Mouse (Mus musculus) kidney, adult 2 months (tissue): Measurements from ENCODE around the gene Adgrf3. TPM values are rescaled to one million over a fixed set of nuclear protein-coding genes. Genes with fewer than 3 reads are reported as not detected.
"Not testable (repeated sequence)": the region's sequence is repeated elsewhere in the genome, so short reads cannot be mapped to it uniquely, and the experiment has no call there.

ENCODE experiments used
- DNase-seq: peaks from one replicate; pipeline ENCODE4 v3.0.0; 2021
- H3K27ac ChIP-seq: fragments of 200-500 bp; 2 replicates; pipeline ENCODE4 v1.5.1; 2012; ENCODE audit warnings: low read depth, low read length, control low read depth, inconsistent platforms; ENCODE audit not compliant: insufficient read depth
- H3K27me3 ChIP-seq: fragments of 200-500 bp; replicated peaks from 2 replicates; pipeline ENCODE4 v1.6.1; 2012; ENCODE audit warnings: mild to moderate bottlenecking, moderate library complexity, low read length, inconsistent platforms; ENCODE audit not compliant: control insufficient read depth, insufficient read depth
- H3K36me3 ChIP-seq: fragments of 200-500 bp; 2 replicates; pipeline ENCODE4 v1.6.1; 2012; ENCODE audit warnings: mild to moderate bottlenecking, moderate library complexity, low read length, inconsistent platforms; ENCODE audit not compliant: control insufficient read depth, insufficient read depth
- H3K4me1 ChIP-seq: fragments of 200-500 bp; 2 replicates; pipeline ENCODE4 v1.6.1; 2011; ENCODE audit warnings: low read length; ENCODE audit not compliant: control insufficient read depth, insufficient read depth
- H3K4me3 ChIP-seq: fragments of 200-500 bp; 2 replicates; pipeline ENCODE4 v1.5.1; 2011; ENCODE audit warnings: mild to moderate bottlenecking, low read depth, low read length, control low read depth; ENCODE audit not compliant: insufficient read depth
- CTCF ChIP-seq: fragments of 200-500 bp; conservative IDR thresholded peaks from 2 replicates; pipeline ENCODE4 v1.5.1; 2011; ENCODE audit warnings: low read depth, mild to moderate bottlenecking, control low read depth, low read length, moderate library complexity, mixed read lengths; ENCODE audit not compliant: insufficient read depth, insufficient read length
- POLR2A ChIP-seq: fragments of 200-500 bp; IDR thresholded peaks from one replicate; pipeline ENCODE4 v1.6.1; 2011; ENCODE audit warnings: low read depth, low read length, control low read depth
- WGBS: fragments of 180-500 bp; shearing (Covaris S2); methylation state at CpG from one replicate; pipeline ENCODE4 v1.1.7; 2018; 5-methylcytosine and 5-hydroxymethylcytosine counted together
- polyA plus RNA-seq: library from polyadenylated mRNA; depleted of rRNA; stranded (reverse); fragments of >200 nt; gene quantifications from 2 replicates; pipeline ENCODE4 v1.2.3, GENCODE M21; 2012

The Adgrf3 gene
- polyA plus RNA-seq, 1 experiment = 0.05 TPM

DNA sequence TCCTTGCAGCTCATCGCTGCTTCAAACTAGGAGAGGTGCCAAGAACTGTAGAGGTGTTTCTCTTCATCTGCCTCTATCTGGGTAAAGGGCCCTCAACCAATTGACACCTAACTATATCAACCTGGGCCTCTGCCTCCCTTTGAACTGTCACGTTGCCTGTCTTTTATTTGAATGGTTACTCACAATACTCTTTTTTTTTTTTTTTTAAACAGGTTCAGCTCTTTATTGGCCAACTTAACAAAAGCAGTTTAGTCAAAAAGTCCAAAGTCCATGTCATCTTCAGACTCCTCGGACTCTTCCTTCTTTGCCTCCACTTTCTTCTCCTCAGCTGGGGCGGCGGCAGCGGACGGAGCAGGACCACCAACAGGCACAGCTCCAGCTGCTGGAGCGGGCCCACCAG lies 15.1 kb upstream of the Adgrf3 start:
- Histone ChIP-seq H3K4me1 (no peaks in the 10 kb centered on the region), H3K27ac (no peak overlapping the region), H3K4me3 (no peak overlapping the region), H3K27me3 (no peaks in the 10 kb centered on the region), H3K36me3 (no peaks in the 10 kb centered on the region)
- TF ChIP-seq CTCF (no peak), POLR2A (no peak)
- WGBS = 65% methylated on average over 8 of the region's 8 CpGs
- DNase-seq = no peak

DNA sequence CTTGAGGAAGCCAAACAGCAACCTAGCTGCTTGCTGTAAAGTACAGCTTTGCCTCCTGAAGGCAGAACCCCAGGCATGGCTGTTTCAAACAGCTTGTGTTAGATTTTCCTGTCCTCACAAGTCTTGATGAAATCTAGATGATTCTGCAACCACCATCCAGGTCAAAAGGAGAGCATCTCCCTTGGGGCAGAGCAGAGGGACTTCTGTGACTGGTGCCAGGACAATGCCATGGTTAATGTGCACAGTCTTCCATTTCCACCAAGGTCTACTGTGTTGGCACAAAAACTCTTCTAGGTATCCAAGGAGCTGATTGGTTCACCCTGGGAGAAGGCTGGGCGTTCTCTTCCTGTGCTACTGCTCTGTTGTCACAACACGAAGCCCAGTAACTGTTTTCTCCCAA lies 14.2 kb upstream of the Adgrf3 start:
- H3K4me1 ChIP-seq = no peaks in the 10 kb centered on the region
- 79% methylated on average over 2 of the region's 2 CpGs for WGBS
- H3K27ac ChIP-seq = no peak overlapping the region
- no peaks in the 10 kb centered on the region for H3K36me3 ChIP-seq
- no peaks in the 10 kb centered on the region; the same call in 1 of the 2 replicates for H3K27me3 ChIP-seq
- no peak for TF ChIP-seq CTCF
- TF ChIP-seq POLR2A = no peak
- DNase-seq = no peak
- H3K4me3 ChIP-seq = no peak overlapping the region

DNA sequence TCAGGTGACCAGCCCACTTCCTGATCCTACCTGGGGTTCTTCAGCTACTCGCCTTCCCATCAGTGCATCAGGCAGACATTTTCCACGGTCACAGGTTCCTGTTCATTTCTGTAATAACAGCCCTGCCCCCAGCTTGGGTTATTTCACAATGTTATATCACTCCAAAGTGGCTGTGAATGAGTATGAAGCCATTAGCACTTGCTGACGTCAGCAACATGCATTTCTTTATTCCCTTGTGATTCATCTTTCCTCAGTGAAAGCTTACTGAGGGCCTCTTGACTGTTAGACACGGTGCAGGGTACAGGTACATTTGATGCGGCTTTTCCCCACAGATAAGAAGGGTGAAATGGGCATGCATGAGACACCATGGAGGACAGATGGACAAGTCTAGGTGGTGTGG lies 10.4 kb upstream of the Adgrf3 start:
- TF ChIP-seq POLR2A (no peak), CTCF (no peak)
- H3K27me3 ChIP-seq = no peaks in the 10 kb centered on the region; the same call in 1 of the 2 replicates
- 68% methylated on average over 5 of the region's 5 CpGs for WGBS
- no peaks in the 10 kb centered on the region for H3K36me3 ChIP-seq
- H3K4me3 ChIP-seq = no peak overlapping the region
- DNase-seq = no peak
- no peak overlapping the region for H3K27ac ChIP-seq
- no peaks in the 10 kb centered on the region for H3K4me1 ChIP-seq

DNA sequence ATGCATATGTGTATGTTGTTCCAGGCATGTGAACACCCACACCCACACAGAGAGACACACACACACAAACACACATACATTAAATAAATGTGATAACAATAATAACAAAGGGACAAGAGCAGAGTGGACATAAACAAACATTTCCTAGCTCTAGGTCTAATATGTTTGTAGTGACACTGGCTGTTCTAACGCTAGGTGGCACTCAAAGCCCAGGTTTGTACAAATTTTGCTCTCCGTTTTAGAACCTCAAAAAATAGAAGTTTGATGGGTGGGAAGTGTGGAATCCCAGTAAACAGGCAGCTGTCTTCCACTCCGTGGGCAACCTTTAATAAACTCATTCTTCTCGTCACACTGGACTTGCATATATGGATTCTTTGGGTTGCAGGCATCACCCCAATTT lies 9.4 kb upstream of the Adgrf3 start:
- TF ChIP-seq CTCF (peak; percentile 28; the same call in 1 of the 2 replicates), POLR2A (no peak)
- H3K27ac ChIP-seq = no peak overlapping the region
- WGBS = 7% methylated on average over 4 of the region's 4 CpGs
- no peak overlapping the region for H3K4me3 ChIP-seq
- no peaks in the 10 kb centered on the region for H3K4me1 ChIP-seq
- H3K27me3 ChIP-seq = no peaks in the 10 kb centered on the region; the same call in 1 of the 2 replicates
- DNase-seq = peak; percentile 53
- H3K36me3 ChIP-seq = no peaks in the 10 kb centered on the region

DNA sequence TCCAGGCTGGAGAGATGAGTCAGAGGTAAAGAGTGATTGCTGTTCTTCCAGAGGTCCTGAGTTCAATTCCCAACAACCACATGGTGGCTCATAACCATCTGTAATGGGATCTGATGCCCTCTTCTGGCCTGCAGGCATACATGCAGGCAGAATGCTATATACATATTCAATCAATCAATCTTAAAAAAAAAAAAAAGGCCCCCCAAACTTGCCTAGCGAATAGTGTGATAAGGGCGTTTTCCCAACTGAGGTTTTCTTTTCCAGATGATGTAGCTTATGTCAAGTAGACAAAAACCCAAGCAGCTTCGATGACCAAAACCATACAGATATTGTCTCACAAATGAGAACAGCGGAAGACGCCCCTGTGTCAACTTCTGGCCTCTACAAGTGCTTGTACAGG lies 5.2 kb upstream of the Adgrf3 start:
- H3K27ac ChIP-seq, H3K27me3 ChIP-seq, H3K4me1 ChIP-seq, H3K36me3 ChIP-seq, H3K4me3 ChIP-seq, DNase-seq: not testable (repeated sequence)
- WGBS = 93% methylated on average over 5 of the region's 5 CpGs

DNA sequence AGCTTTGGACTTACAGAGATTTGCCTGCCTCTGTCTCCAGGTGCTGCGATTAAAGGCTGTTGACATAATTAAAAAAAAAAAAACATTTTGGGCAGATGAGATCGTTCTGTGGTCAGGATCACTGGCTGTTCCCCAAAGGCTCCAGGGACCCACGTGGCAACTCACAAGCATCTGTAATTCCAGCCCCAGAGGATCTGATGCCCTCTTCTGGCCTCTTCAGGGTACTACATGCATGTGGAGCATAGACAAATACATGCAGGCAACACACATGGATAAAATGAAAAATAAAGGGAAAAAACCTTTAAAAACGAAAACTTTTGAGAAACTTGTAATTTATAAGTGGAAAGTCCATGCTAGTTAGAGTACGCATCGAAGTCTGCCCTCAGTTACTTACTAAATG lies 1.8 kb upstream of the Adgrf3 start:
- 64% methylated on average over 6 of the region's 6 CpGs for WGBS
- DNase-seq = peak; percentile 17
- TF ChIP-seq CTCF (peak; percentile 56), POLR2A (no peak)
- H3K36me3 ChIP-seq = no peaks in the 10 kb centered on the region
- no peak overlapping the region for H3K4me3 ChIP-seq
- no peaks in the 10 kb centered on the region for H3K4me1 ChIP-seq
- no peaks in the 10 kb centered on the region for H3K27me3 ChIP-seq
- no peak overlapping the region for H3K27ac ChIP-seq

DNA sequence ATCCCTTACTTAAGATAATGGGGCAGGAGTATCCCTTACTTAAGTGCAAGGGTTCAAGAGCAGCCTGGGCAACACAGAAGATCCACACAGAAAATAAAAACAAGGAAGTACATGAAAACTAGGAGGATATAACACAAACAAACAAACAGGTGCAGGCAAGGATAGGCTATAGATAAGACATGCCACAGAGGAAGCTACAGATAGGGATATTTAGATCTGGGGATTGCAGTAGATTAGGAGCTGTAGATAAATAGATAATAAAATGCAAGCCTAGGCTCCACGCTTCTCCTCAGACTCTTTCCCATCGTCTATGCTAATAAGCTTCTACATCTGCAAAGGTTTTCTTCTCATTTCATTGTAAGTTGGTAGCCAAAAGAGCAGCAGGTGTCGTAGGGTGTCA lies 488 bp downstream of the Adgrf3 start:
- DNase-seq = no peak
- TF ChIP-seq CTCF = no peak
- no peak for TF ChIP-seq POLR2A
- H3K27ac ChIP-seq = no peak overlapping the region
- no peaks in the 10 kb centered on the region for H3K36me3 ChIP-seq
- no peaks in the 10 kb centered on the region for H3K27me3 ChIP-seq
- WGBS = 83% methylated on average over 3 of the region's 3 CpGs
- H3K4me3 ChIP-seq = no peak overlapping the region
- no peaks in the 10 kb centered on the region for H3K4me1 ChIP-seq

DNA sequence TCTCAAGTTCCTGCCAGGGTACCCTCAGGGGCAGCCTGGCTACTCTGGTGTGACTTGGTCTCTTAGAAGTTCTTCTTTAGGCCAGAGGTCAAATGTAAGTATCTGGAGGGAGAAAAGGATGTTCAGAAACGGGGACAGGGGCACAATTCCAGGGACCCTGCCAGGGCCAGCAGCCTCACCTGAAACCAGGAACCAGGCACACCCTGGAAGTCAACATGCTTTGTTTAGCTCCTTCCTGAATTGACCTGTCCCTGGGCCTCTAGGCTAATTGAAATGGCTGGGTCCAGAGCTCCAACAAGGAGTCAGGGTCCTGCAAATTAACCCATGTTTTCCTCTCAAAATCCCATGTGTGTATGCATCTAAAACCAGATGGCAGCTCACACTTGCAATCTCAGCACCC lies 1.1 kb downstream of the Adgrf3 start:
- Histone ChIP-seq H3K4me3 (no peak overlapping the region), H3K36me3 (no peaks in the 10 kb centered on the region), H3K27ac (no peak overlapping the region), H3K4me1 (no peaks in the 10 kb centered on the region), H3K27me3 (no peaks in the 10 kb centered on the region)
- no peak for DNase-seq
- WGBS = 81% methylated on average over 1 of the region's 1 CpGs
- TF ChIP-seq POLR2A (no peak), CTCF (no peak)
